Mouse (Mus musculus) stomach, postnatal 0 days (tissue): Measurements from ENCODE around the gene Strip1. TPM values are rescaled to one million over a fixed set of nuclear protein-coding genes. Genes with fewer than 3 reads are reported as not detected.

ENCODE experiments used
- ATAC-seq: fragments of 200-750 bp; cut with Nextera tagmentation; 2 replicates; pipeline ENCODE4 v1.8.0; 2017; ENCODE audit not compliant: low FRiP score, low TSS enrichment
- DNase-seq: peaks from one replicate; pipeline ENCODE4 v3.0.0-alpha.2; 2016; ENCODE audit warnings: low spot score
- H3K27ac ChIP-seq: fragments of 300-500 bp; sonication (generic); replicated peaks from 2 replicates; pipeline ENCODE4 v1.5.1; 2014; ENCODE audit warnings: mild to moderate bottlenecking, control low read depth
- H3K27me3 ChIP-seq: fragments of 300-500 bp; sonication (generic); 2 replicates; pipeline ENCODE4 v1.6.1; 2014; ENCODE audit warnings: low read length; ENCODE audit not compliant: control insufficient read depth, insufficient read depth
- H3K36me3 ChIP-seq: fragments of 300-500 bp; sonication (generic); 2 replicates; pipeline ENCODE4 v1.6.1; 2014; ENCODE audit warnings: low read length, mixed read lengths; ENCODE audit not compliant: control insufficient read depth, insufficient read depth
- H3K4me1 ChIP-seq: fragments of 300-500 bp; sonication (generic); replicated peaks from 2 replicates; pipeline ENCODE4 v1.6.1; 2014; ENCODE audit warnings: antibody characterized with exemption; ENCODE audit not compliant: control insufficient read depth, insufficient read depth
- H3K4me2 ChIP-seq: fragments of 300-500 bp; sonication (generic); replicated peaks from 2 replicates; pipeline ENCODE4 v1.6.1; 2014; ENCODE audit warnings: low read depth, mild to moderate bottlenecking, control low read depth, moderate library complexity
- H3K4me3 ChIP-seq: fragments of 300-500 bp; sonication (generic); 2 replicates; pipeline ENCODE4 v1.5.1; 2014; ENCODE audit warnings: low read depth, low read length, control low read depth
- H3K9ac ChIP-seq: fragments of 300-500 bp; sonication (generic); 2 replicates; pipeline ENCODE4 v1.6.1; 2014; ENCODE audit warnings: mild to moderate bottlenecking, low read length, control low read depth, mixed read lengths
- H3K9me3 ChIP-seq: fragments of 300-500 bp; sonication (generic); 2 replicates; pipeline ENCODE4 v1.6.1; 2016; ENCODE audit warnings: low read length; ENCODE audit not compliant: control insufficient read depth
- CTCF ChIP-seq: IDR thresholded peaks from 2 replicates; pipeline ENCODE4 v1.5.1; 2016; ENCODE audit warnings: antibody characterized with exemption, low read depth, mild to moderate bottlenecking, moderate library complexity
- EP300 ChIP-seq: optimal IDR thresholded peaks from 2 replicates; pipeline ENCODE3; 2016; ENCODE audit warnings: antibody characterized with exemption
- WGBS: fragments of 180-500 bp; shearing (Covaris S2); extraction: QIAGEN DNeasy Blood & Tissue Kit; methylation state at CpG from one replicate; pipeline ENCODE4 v1.1.7; 2014; 5-methylcytosine and 5-hydroxymethylcytosine counted together
- polyA plus RNA-seq: library from polyadenylated mRNA; unstranded; fragments of >200 nt; fragmentation: Nextera tagmentation; extraction: Ambion mirVana; gene quantifications from 2 replicates; pipeline ENCODE4 v1.2.1, GENCODE M21; 2015

The Strip1 gene
- polyA plus RNA-seq, 1 experiment from 2014 or later: 25.4 TPM

GRCm38 (mm10) chr3:107605304-107605703, 26.2 kb downstream of the Strip1 start:
- H3K27ac ChIP-seq: no peak overlapping the region
- H3K9me3 ChIP-seq: no peaks in the 10 kb centered on the region
- H3K4me1 ChIP-seq: no peaks in the 10 kb centered on the region
- no peak for TF ChIP-seq EP300
- peak; percentile 88 for TF ChIP-seq CTCF
- no peaks in the 10 kb centered on the region for H3K36me3 ChIP-seq
- 7% methylated on average over 4 of the region's 4 CpGs for WGBS
- no peak overlapping the region for H3K4me2 ChIP-seq
- no peak overlapping the region for H3K4me3 ChIP-seq
- peak; percentile 43; the same call in 1 of the 2 replicates for ATAC-seq
- H3K9ac ChIP-seq: no peak overlapping the region
- 0 out of 2 replicates have a peak, but pooled peaks cover 2% of the 10 kb centered on the region for H3K27me3 ChIP-seq
- peak; percentile 64 for DNase-seq

GRCm38 (mm10) chr3:107600127-107600526, 31.4 kb downstream of the Strip1 start:
- H3K4me2 ChIP-seq: no peak overlapping the region
- TF ChIP-seq CTCF (no peak), EP300 (no peak)
- H3K4me1 ChIP-seq: no peaks in the 10 kb centered on the region
- H3K27ac ChIP-seq: no peak overlapping the region
- DNase-seq (no peak), ATAC-seq (no peak)
- H3K9ac ChIP-seq: no peak overlapping the region
- H3K4me3 ChIP-seq: no peak overlapping the region
- no peaks in the 10 kb centered on the region for H3K9me3 ChIP-seq
- WGBS: 31% methylated on average over 4 of the region's 6 CpGs
- peaks cover 17% of the 10 kb centered on the region for H3K27me3 ChIP-seq
- no peaks in the 10 kb centered on the region for H3K36me3 ChIP-seq

GRCm38 (mm10) chr3:107597586-107598389, 33.7 kb downstream of the Strip1 start:
- TF ChIP-seq CTCF (no peak), EP300 (no peak)
- H3K4me1 ChIP-seq: no peaks in the 10 kb centered on the region
- 16% methylated on average over 22 of the region's 22 CpGs for WGBS
- no peak for ATAC-seq
- H3K36me3 ChIP-seq: no peaks in the 10 kb centered on the region
- H3K9ac ChIP-seq: no peak overlapping the region
- H3K4me2 ChIP-seq: no peak overlapping the region
- peaks cover 21% of the 10 kb centered on the region for H3K27me3 ChIP-seq
- H3K27ac ChIP-seq: no peak overlapping the region
- no peaks in the 10 kb centered on the region for H3K9me3 ChIP-seq
- H3K4me3 ChIP-seq: no peak overlapping the region
- DNase-seq: no peak

- Histone ChIP-seq H3K27ac (no peak overlapping the region), H3K9me3 (no peaks in the 10 kb centered on the region), H3K4me1 (no peaks in the 10 kb centered on the region), H3K4me2 (no peak overlapping the region), H3K4me3 (no peak overlapping the region), H3K36me3 (no peaks in the 10 kb centered on the region), H3K27me3 (peaks cover 21% of the 10 kb centered on the region), H3K9ac (no peak overlapping the region)
- WGBS: 6% methylated on average over 21 of the region's 24 CpGs
- ATAC-seq (no peak), DNase-seq (no peak)
- TF ChIP-seq CTCF (no peak), EP300 (no peak)
Observed at GRCm38 (mm10) chr3:107597134-107597533, 34.4 kb downstream of the Strip1 start.

GRCm38 (mm10) chr3:107596559-107596958, 34.9 kb downstream of the Strip1 start:
- H3K27ac ChIP-seq: no peak overlapping the region
- TF ChIP-seq EP300: no peak
- TF ChIP-seq CTCF: no peak
- H3K4me1 ChIP-seq: no peaks in the 10 kb centered on the region
- no peak for ATAC-seq
- peaks cover 21% of the 10 kb centered on the region for H3K27me3 ChIP-seq
- DNase-seq: peak; percentile 40
- no peak overlapping the region for H3K9ac ChIP-seq
- H3K4me2 ChIP-seq: no peak overlapping the region
- no peaks in the 10 kb centered on the region for H3K36me3 ChIP-seq
- 1% methylated on average over 26 of the region's 26 CpGs for whole genome bisulfite sequencing
- no peak overlapping the region for H3K4me3 ChIP-seq
- no peaks in the 10 kb centered on the region for H3K9me3 ChIP-seq

- 3% methylated on average over 34 of the region's 34 CpGs for WGBS
- DNase-seq (no peak), ATAC-seq (no peak)
- Histone ChIP-seq H3K9ac (no peak overlapping the region), H3K4me2 (peak overlapping the region; percentile 46; the same call in 1 of the 2 replicates), H3K36me3 (no peaks in the 10 kb centered on the region), H3K27ac (no peak overlapping the region), H3K4me3 (no peak overlapping the region), H3K9me3 (no peaks in the 10 kb centered on the region), H3K27me3 (peaks cover 21% of the 10 kb centered on the region), H3K4me1 (no peaks in the 10 kb centered on the region)
- TF ChIP-seq EP300: no peak
- no peak for TF ChIP-seq CTCF
Observed at GRCm38 (mm10) chr3:107595938-107596461, 35.5 kb downstream of the Strip1 start.
